In genomic region chr15:80614500-80615289, GRCm38 (mm10) we compare ENCODE assay signal across 20 mouse cellular contexts. TPM values are rescaled to one million over a fixed set of nuclear protein-coding genes. Genes with fewer than 3 reads are reported as not detected.
A peak's percentile ranks its signal among the peaks of the same experiment; 100 is the strongest.
DNase-seq lines count a peak whose midpoint lies in the region; ATAC-seq lines count a peak whose summit lies in the region.
"Had no signal": no experiment of that assay in that cellular context is flagged by ENCODE, and none has a peak within 500 bp of the region (broad histone marks: within the 10 kb centered on the region; RNA-seq: fewer than 3 reads in every experiment).

No protein-coding gene starts in this region.

- DNase-seq in left cerebral cortex, adult 18-20 months (ENCODE audit: low spot score in 2 of 2): peak; percentile 36 to 47
- no peak for DNase-seq in left cerebral cortex, postnatal 14 days (ENCODE audit: low spot score in 2 of 2)
- DNase-seq in T-cell, adult 2 months (ENCODE audit: low spot score): peak; percentile 70
- peak; percentile 58 to 59 for DNase-seq in thymus, postnatal 10 days (ENCODE audit: low spot score in 2 of 2)
- DNase-seq in cerebellum, postnatal 25 days: no peak
- DNase-seq in heart, postnatal 25 days (ENCODE audit: low spot score): no peak
- DNase-seq: cerebellum, adult 9-11 months; heart, postnatal 14 days had no signal

- no peak overlapping the region for H3K27ac ChIP-seq in neural tube, embryonic 15.5 days (replicated peaks)
- H3K27ac ChIP-seq: embryonic facial prominence, embryonic 13.5 days; forebrain, embryonic 12.5 days; liver, embryonic 15.5 days; midbrain, embryonic 10.5 days; stomach, postnatal 0 days had no signal

- 0 out of 2 replicates have a peak, but pooled peaks have one; percentile 31 for ATAC-seq in megakaryocyte-erythroid progenitor cell, adult 5-6 weeks (replicated peaks; ENCODE audit: low FRiP score, low TSS enrichment, poor library complexity, severe bottlenecking)
- ATAC-seq in neural tube, embryonic 15.5 days (ENCODE audit: low FRiP score): no peak

- no peaks in the 10 kb centered on the region for H3K9me3 ChIP-seq in neural tube, embryonic 15.5 days (replicated peaks)
- H3K9me3 ChIP-seq: embryonic facial prominence, embryonic 13.5 days; forebrain, embryonic 12.5 days; liver, embryonic 15.5 days; midbrain, embryonic 10.5 days had no signal

- WGBS in neural tube, embryonic 15.5 days: 73% methylated on average over 17 of the region's 18 CpGs

- intact Hi-C loops in left cerebral cortex, postnatal 14 days (cut with DNase I): loop anchor here (5.0 kb wide), 2 partner anchors 82 to 327 kb away; partner anchors contain the start of gene Cacna1i
- intact Hi-C loops in heart, postnatal 25 days (cut with DNase I): no loop called here

- H3K4me3 ChIP-seq in neural tube, embryonic 15.5 days (replicated peaks): no peak overlapping the region
- H3K4me3 ChIP-seq: embryonic facial prominence, embryonic 13.5 days; forebrain, embryonic 12.5 days; liver, embryonic 15.5 days had no signal

- no peaks in the 10 kb centered on the region for H3K36me3 ChIP-seq in neural tube, embryonic 15.5 days
- H3K36me3 ChIP-seq: embryonic facial prominence, embryonic 13.5 days; forebrain, embryonic 12.5 days; liver, embryonic 15.5 days; midbrain, embryonic 10.5 days had no signal

- H3K9ac ChIP-seq in neural tube, embryonic 15.5 days (replicated peaks): no peak overlapping the region
- H3K9ac ChIP-seq: embryonic facial prominence, embryonic 13.5 days; forebrain, embryonic 12.5 days; liver, embryonic 15.5 days had no signal

- H3K27me3 ChIP-seq in neural tube, embryonic 15.5 days (replicated peaks): 0 out of 2 replicates have a peak, but pooled peaks cover 6% of the 10 kb centered on the region
- H3K27me3 ChIP-seq: CH12.LX had no signal

- H3K4me2 ChIP-seq in neural tube, embryonic 15.5 days: no peak overlapping the region
- H3K4me2 ChIP-seq: liver, embryonic 15.5 days had no signal

- peaks cover 15% of the 10 kb centered on the region for H3K4me1 ChIP-seq in neural tube, embryonic 15.5 days

RNA-seq across cellular contexts. Expression of gene Grap2, which starts 42.3 kb away (rescaled TPM):
- total RNA-seq in left cerebral cortex, adult 18-20 months (2021): under 1 TPM; 0.33 to 0.56 TPM
- total RNA-seq in left cerebral cortex, postnatal 14 days (2021): 1 to 10 TPM in 1 of 2 experiments, under 1 TPM in 1; 0.87 to 1.0 TPM
- total RNA-seq in megakaryocyte-erythroid progenitor cell, adult 5-6 weeks (2014; fragmentation: Nextera tagmentation): 2.0 and 7.1 TPM in 2 replicates
- 1.1 and 7.0 TPM in 2 replicates for total RNA-seq in megakaryocyte-erythroid progenitor cell, adult 5-6 weeks (2017)
- total RNA-seq in heart, postnatal 25 days (2021): 1 to 10 TPM; 1.0 to 1.6 TPM
- polyA plus RNA-seq in neural tube, embryonic 15.5 days (2015; fragmentation: Nextera tagmentation; extraction: Ambion mirVana): 0.35 and 4.8 TPM in 2 replicates

RNA-seq across cellular contexts. Expression of gene Enthd1, which starts 49.7 kb away (rescaled TPM):
- total RNA-seq in left cerebral cortex, adult 18-20 months (2021): not detected
- under 1 TPM in 1 of 2 experiments, not detected in 1; 0.15 TPM for total RNA-seq in left cerebral cortex, postnatal 14 days (2021)
- total RNA-seq in megakaryocyte-erythroid progenitor cell, adult 5-6 weeks (2014; fragmentation: Nextera tagmentation): not detected in 2 replicates
- not detected in 2 replicates for total RNA-seq in megakaryocyte-erythroid progenitor cell, adult 5-6 weeks (2017)
- total RNA-seq in heart, postnatal 25 days (2021): not detected
- polyA plus RNA-seq in neural tube, embryonic 15.5 days (2015; fragmentation: Nextera tagmentation; extraction: Ambion mirVana): 0.08 TPM in 1 of 2 replicates, not detected in the other
- total RNA-seq: adrenal gland, postnatal 4 days; CH12.LX; heart, postnatal 14 days; left cerebral cortex, postnatal 36 days had no signal
- polyA plus RNA-seq: embryonic facial prominence, embryonic 13.5 days; forebrain, embryonic 12.5 days; intestine, embryonic 14.5 days; liver, embryonic 15.5 days; midbrain, embryonic 10.5 days; neural tube, embryonic 11.5 days; stomach, postnatal 0 days had no signal

RNA-seq across cellular contexts. Expression of gene Fam83f, which starts 57.0 kb away (rescaled TPM):
- under 1 TPM; 0.16 to 0.54 TPM for total RNA-seq in left cerebral cortex, adult 18-20 months (2021)
- total RNA-seq in left cerebral cortex, postnatal 14 days (2021): under 1 TPM; 0.37 to 0.53 TPM
- total RNA-seq in megakaryocyte-erythroid progenitor cell, adult 5-6 weeks (2014; fragmentation: Nextera tagmentation): not detected in 2 replicates
- total RNA-seq in megakaryocyte-erythroid progenitor cell, adult 5-6 weeks (2017): not detected in 2 replicates
- total RNA-seq in heart, postnatal 25 days (2021): under 1 TPM in 1 of 2 experiments, not detected in 1; 0.08 TPM
- polyA plus RNA-seq in neural tube, embryonic 15.5 days (2015; fragmentation: Nextera tagmentation; extraction: Ambion mirVana): 0.23 and 2.4 TPM in 2 replicates

Comparison
In these comparisons a context has a peak if more than half of its experiments do, and no peak if none do; other contexts are left out.
1. DNase-seq: peak in left cerebral cortex, adult 18-20 months (2 of 2), T-cell, adult 2 months (single experiment) and thymus, postnatal 10 days (2 of 2); none in left cerebral cortex, postnatal 14 days (0 of 2), cerebellum, postnatal 25 days (0 of 2) and heart, postnatal 25 days (single experiment).